Mouse (Mus musculus) liver, adult 2 months (tissue): ENCODE results near the gene Gm826.

Experiments
- CTCF ChIP-seq: fragments of 200-500 bp; IDR thresholded peaks from 2 replicates; pipeline ENCODE4 v1.5.1; 2011; ENCODE audit warnings: low read depth, low read length, control low read depth
- POLR2A ChIP-seq: fragments of 200-500 bp; IDR thresholded peaks from 2 replicates; pipeline ENCODE4 v1.6.1; 2011; ENCODE audit warnings: low read length, control low read depth; ENCODE audit not compliant: insufficient read depth; ENCODE audit errors: extremely low read depth

DNA sequence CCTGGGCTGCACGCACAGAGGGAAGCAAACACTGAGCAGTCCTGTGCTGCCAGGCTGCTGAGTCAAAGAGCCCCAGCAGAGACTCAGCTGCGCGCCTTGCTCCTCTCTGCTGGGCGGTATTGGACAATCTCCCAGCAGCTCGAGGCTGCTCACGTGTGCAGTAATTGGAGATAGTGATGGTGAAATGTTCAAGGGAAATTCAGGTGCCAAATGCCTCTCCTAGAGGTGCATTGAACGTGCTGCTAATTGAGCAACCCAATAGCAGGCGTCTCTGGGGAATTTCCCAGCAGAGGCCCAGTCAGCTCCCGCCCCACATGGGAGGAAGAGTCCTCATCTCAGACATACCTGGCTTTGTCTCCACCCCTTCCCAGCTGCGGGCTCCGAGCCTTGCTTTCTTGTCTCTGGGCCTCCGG lies 20.4 kb downstream of the Gm826 start:
- no peak for TF ChIP-seq CTCF
- TF ChIP-seq POLR2A = no peak
